Mouse (Mus musculus): Measurements from ENCODE around the gene Wbp1l. TPM values are rescaled to one million over a fixed set of nuclear protein-coding genes. Genes with fewer than 3 reads are reported as not detected.

The Wbp1l gene
- total and polyA plus RNA-seq, 2 experiments from 2014 or later, result 27.1 to 44.8 TPM

- Histone ChIP-seq H3K9me3 (ENCODE audit: low read length) (no peaks in the 10 kb centered on the region), H3K4me3 (ENCODE audit: low read depth, low read length) (no peak overlapping the region), H3K4me2 (ENCODE audit: low read depth, low read length, poor library complexity, severe bottlenecking) (no peak overlapping the region), H3K9ac (replicated peaks; ENCODE audit: low read length, poor library complexity, severe bottlenecking) (0 out of 2 replicates have a peak overlapping the region, but pooled peaks have one; percentile 19), H3K4me1 (ENCODE audit: insufficient read depth, low read length) (peaks cover 20% of the 10 kb centered on the region; the same call in 1 of the 2 replicates), H3K27ac (ENCODE audit: low read depth, low read length) (no peak overlapping the region), H3K36me3 (ENCODE audit: insufficient read depth, low read length) (no peaks in the 10 kb centered on the region), H3K27me3 (ENCODE audit: insufficient read depth, low read length) (no peaks in the 10 kb centered on the region)
- WGBS, result 41% methylated on average over 12 of the region's 12 CpGs
- ATAC-seq (ENCODE audit: low FRiP score), result peak; percentile 25; the same call in 1 of the 2 replicates
- TF ChIP-seq CTCF (IDR thresholded peaks at IDR 0.05), result no peak
- DNase-seq (ENCODE audit: low spot score), result no peak
Observed at GRCm38 (mm10) chr19:46622659-46623193, 23.8 kb downstream of the Wbp1l start.

GRCm38 (mm10) chr19:46623194-46623667 is 24.3 kb downstream of the Wbp1l start:
- Histone ChIP-seq H3K36me3 (ENCODE audit: insufficient read depth, low read length) (no peaks in the 10 kb centered on the region), H3K4me2 (ENCODE audit: low read depth, low read length, poor library complexity, severe bottlenecking) (peak overlapping the region; percentile 32), H3K4me1 (ENCODE audit: insufficient read depth, low read length) (peaks cover 20% of the 10 kb centered on the region; the same call in 1 of the 2 replicates), H3K9ac (replicated peaks; ENCODE audit: low read length, poor library complexity, severe bottlenecking) (no peak overlapping the region; the same call in 1 of the 2 replicates), H3K27ac (ENCODE audit: low read depth, low read length) (peak overlapping the region; percentile 43), H3K27me3 (ENCODE audit: insufficient read depth, low read length) (no peaks in the 10 kb centered on the region), H3K9me3 (ENCODE audit: low read length) (no peaks in the 10 kb centered on the region), H3K4me3 (ENCODE audit: low read depth, low read length) (peak overlapping the region; percentile 14; the same call in 1 of the 2 replicates)
- WGBS, result 9% methylated on average over 16 of the region's 16 CpGs
- no peak for TF ChIP-seq CTCF (IDR thresholded peaks at IDR 0.05)
- ATAC-seq (ENCODE audit: low FRiP score) (peak; percentile 18; the same call in 1 of the 2 replicates), DNase-seq (ENCODE audit: low spot score) (no peak)

DNA sequence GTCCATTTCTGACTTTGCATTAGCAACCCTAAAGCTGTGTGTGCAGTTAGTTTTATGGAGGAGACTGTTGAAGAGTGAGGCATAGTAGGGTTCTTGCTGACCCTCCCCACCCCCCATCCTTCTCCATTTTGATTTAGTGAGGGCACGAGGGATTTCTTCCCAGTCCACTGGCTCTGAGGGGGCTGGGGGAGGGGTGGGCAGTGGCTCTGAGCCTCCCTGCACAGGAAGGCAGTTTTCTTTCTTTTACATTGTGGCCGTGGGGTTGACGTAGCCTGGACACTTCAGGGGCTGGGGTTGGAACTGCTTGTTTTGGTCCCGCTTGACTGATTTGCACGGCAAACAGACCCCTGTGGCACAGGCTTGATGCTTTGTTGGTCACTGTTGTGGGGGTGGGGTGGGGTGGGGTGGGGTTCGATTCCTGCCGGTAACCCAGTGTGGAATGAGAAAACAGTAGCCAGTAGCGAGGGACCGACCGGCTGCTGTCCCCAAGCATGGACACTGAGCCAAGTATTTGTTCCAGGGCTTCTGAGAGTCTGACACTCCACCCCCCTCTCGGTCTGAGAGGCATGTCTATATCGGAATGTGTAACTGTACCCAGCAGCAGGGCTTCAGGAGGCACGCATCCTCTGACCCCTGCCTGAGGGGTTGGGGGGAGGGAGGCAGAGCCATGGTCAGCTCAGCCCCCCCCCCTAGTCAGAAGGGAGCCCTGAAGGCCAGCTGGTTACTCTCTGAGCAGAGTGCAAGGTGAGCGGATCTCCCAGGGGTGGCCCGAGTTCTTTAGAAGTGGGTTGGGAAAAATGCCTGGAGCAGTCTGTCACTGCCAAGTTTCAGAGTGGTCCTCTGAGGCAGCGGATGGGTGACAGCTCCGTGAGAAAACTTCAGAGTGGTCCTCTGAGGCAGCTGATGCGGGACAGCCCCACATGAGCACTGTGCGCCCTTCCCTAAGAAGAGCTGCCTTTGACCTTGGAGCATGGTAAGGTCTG is 25.2 kb downstream of the Wbp1l start:
- Histone ChIP-seq H3K27me3 (ENCODE audit: insufficient read depth, low read length) (no peaks in the 10 kb centered on the region), H3K4me2 (ENCODE audit: low read depth, low read length, poor library complexity, severe bottlenecking) (peak overlapping the region; percentile 32), H3K9me3 (ENCODE audit: low read length) (no peaks in the 10 kb centered on the region), H3K9ac (replicated peaks; ENCODE audit: low read length, poor library complexity, severe bottlenecking) (0 out of 2 replicates have a peak overlapping the region, but pooled peaks have one; percentile 13), H3K4me3 (ENCODE audit: low read depth, low read length) (peak overlapping the region; percentile 14; the same call in 1 of the 2 replicates), H3K36me3 (ENCODE audit: insufficient read depth, low read length) (no peaks in the 10 kb centered on the region), H3K4me1 (ENCODE audit: insufficient read depth, low read length) (peaks cover 20% of the 10 kb centered on the region; the same call in 1 of the 2 replicates), H3K27ac (ENCODE audit: low read depth, low read length) (peak overlapping the region; percentile 43; the same call in 1 of the 2 replicates)
- 28% methylated on average over 19 of the region's 19 CpGs for WGBS
- peak; percentile 47 for ATAC-seq (ENCODE audit: low FRiP score)
- no peak for DNase-seq (ENCODE audit: low spot score)
- TF ChIP-seq CTCF (IDR thresholded peaks at IDR 0.05), result no peak

DNA sequence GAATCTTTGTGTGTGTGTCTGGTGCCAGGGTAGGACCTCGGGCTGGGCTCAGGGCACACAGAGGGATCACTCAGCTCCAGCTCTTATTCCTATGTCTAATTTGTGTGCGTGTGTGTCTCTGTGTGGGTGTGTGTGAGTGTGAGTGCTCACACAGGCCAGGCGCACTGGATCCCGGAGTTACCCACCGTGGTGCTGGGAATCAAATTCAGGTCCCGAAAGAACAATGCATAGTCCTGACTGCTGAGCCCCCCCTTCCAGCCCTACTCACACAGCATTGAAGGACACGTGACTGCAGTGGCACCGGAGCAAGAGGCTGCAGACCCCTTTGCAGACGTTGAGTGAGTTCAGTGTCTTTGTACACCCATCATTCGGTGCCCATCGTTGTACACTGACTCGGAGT is 26.1 kb downstream of the Wbp1l start:
- Histone ChIP-seq H3K36me3 (ENCODE audit: insufficient read depth, low read length) (no peaks in the 10 kb centered on the region), H3K4me2 (ENCODE audit: low read depth, low read length, poor library complexity, severe bottlenecking) (no peak overlapping the region), H3K9ac (replicated peaks; ENCODE audit: low read length, poor library complexity, severe bottlenecking) (no peak overlapping the region), H3K27me3 (ENCODE audit: insufficient read depth, low read length) (no peaks in the 10 kb centered on the region), H3K4me1 (ENCODE audit: insufficient read depth, low read length) (peaks cover 20% of the 10 kb centered on the region; the same call in 1 of the 2 replicates), H3K27ac (ENCODE audit: low read depth, low read length) (no peak overlapping the region), H3K9me3 (ENCODE audit: low read length) (no peaks in the 10 kb centered on the region), H3K4me3 (ENCODE audit: low read depth, low read length) (no peak overlapping the region)
- DNase-seq (ENCODE audit: low spot score), result no peak
- no peak for ATAC-seq (ENCODE audit: low FRiP score)
- no peak for TF ChIP-seq CTCF (IDR thresholded peaks at IDR 0.05)
- WGBS, result 95% methylated on average over 12 of the region's 12 CpGs

GRCm38 (mm10) chr19:46625519-46625918 is 26.6 kb downstream of the Wbp1l start:
- Histone ChIP-seq H3K9ac (replicated peaks; ENCODE audit: low read length, poor library complexity, severe bottlenecking) (no peak overlapping the region), H3K27me3 (ENCODE audit: insufficient read depth, low read length) (no peaks in the 10 kb centered on the region), H3K36me3 (ENCODE audit: insufficient read depth, low read length) (no peaks in the 10 kb centered on the region), H3K4me2 (ENCODE audit: low read depth, low read length, poor library complexity, severe bottlenecking) (no peak overlapping the region), H3K4me1 (ENCODE audit: insufficient read depth, low read length) (peaks cover 17% of the 10 kb centered on the region; the same call in 1 of the 2 replicates), H3K9me3 (ENCODE audit: low read length) (no peaks in the 10 kb centered on the region), H3K4me3 (ENCODE audit: low read depth, low read length) (no peak overlapping the region), H3K27ac (ENCODE audit: low read depth, low read length) (no peak overlapping the region)
- TF ChIP-seq CTCF (IDR thresholded peaks at IDR 0.05), result no peak
- WGBS, result 72% methylated on average over 10 of the region's 10 CpGs
- ATAC-seq (ENCODE audit: low FRiP score) (no peak), DNase-seq (ENCODE audit: low spot score) (no peak)
